Mouse (Mus musculus) CH12.LX (cell line): ENCODE results near the gene March8.

Source experiments
- E2F4 ChIP-seq: IDR thresholded peaks from 2 replicates; pipeline ENCODE4 v1.6.1; 2011; ENCODE audit warnings: low read depth, low read length, improper control_type of control experiment; ENCODE audit not compliant: insufficient replicate concordance
- ELF1 ChIP-seq: IDR thresholded peaks from 2 replicates; pipeline ENCODE4 v1.6.1; 2014; ENCODE audit warnings: low read depth, mild to moderate bottlenecking, inconsistent platforms, low read length, improper control_type of control experiment
- KAT2A ChIP-seq: IDR thresholded peaks from 2 replicates; pipeline ENCODE4 v1.6.1; 2012; ENCODE audit warnings: low read length, improper control_type of control experiment, inconsistent platforms; ENCODE audit not compliant: insufficient replicate concordance
- USF2 ChIP-seq: conservative IDR thresholded peaks from 2 replicates; pipeline ENCODE4 v1.6.1; 2011; ENCODE audit warnings: low read depth, low read length, improper control_type of control experiment
- ZNF384 ChIP-seq: IDR thresholded peaks from 2 replicates; pipeline ENCODE4 v1.6.1; 2012; ENCODE audit warnings: low read depth, low read length, improper control_type of control experiment, inconsistent platforms

- no peak for TF ChIP-seq USF2
- TF ChIP-seq ZNF384, result no peak
- TF ChIP-seq E2F4, result no peak
- no peak for TF ChIP-seq KAT2A
- no peak for TF ChIP-seq ELF1
Observed at GRCm38 (mm10) chr6:116370216-116370976, 32.6 kb downstream of the March8 start.
